ENCODE assay signal across 12 mouse cellular contexts in genomic region chr3:89659938-89660620, GRCm38 (mm10). TPM values are rescaled to one million over a fixed set of nuclear protein-coding genes. Genes with fewer than 3 reads are reported as not detected.
A peak's percentile ranks its signal among the peaks of the same experiment; 100 is the strongest.
DNase-seq lines count a peak whose midpoint lies in the region.
"Had no signal": no experiment of that assay in that cellular context is flagged by ENCODE, and none has a peak within 500 bp of the region (broad histone marks: within the 10 kb centered on the region; RNA-seq: fewer than 3 reads in every experiment).

No protein-coding gene starts in this region.

- DNase-seq in heart, adult 11 months, result peak; percentile 81
- DNase-seq in heart, adult 8-10 months (ENCODE audit: low spot score), result no peak
- DNase-seq in retina, postnatal 1 day, result peak; percentile 47
- no peak for DNase-seq in retina, embryonic 14.5 days (ENCODE audit: low spot score)
- DNase-seq in layer of hippocampus, adult 8-10 months (ENCODE audit: low spot score in 2 of 2), result peak; percentile 48 to 51
- DNase-seq in spleen, postnatal 4 days (ENCODE audit: low spot score in 2 of 2), result no peak
- DNase-seq in spleen, postnatal 36 days (ENCODE audit: low spot score in 2 of 2), result no peak
- no peak for DNase-seq in kidney, postnatal 25 days
- DNase-seq: cerebellum, adult 9-10 months; gastrocnemius, adult 2 months; kidney, adult 9 months; lung, postnatal 14 days had no signal

RNA-seq across cellular contexts. Expression of gene Adar, which starts 54.7 kb away (rescaled TPM):
- total RNA-seq in heart, adult 8-10 months (2022), result 10 to 100 TPM; 10.8 to 13.0 (median 12.4) TPM
- 100 to 1,000 TPM; 112 to 157 (median 131) TPM for total RNA-seq in layer of hippocampus, adult 8-10 months (2022)

Comparison
In these comparisons a context has a peak if more than half of its experiments do, and no peak if none do; other contexts are left out.
1. DNase-seq: peak in heart, adult 11 months (single experiment), retina, postnatal 1 day (single experiment) and layer of hippocampus, adult 8-10 months (2 of 2); none in heart, adult 8-10 months (single experiment), retina, embryonic 14.5 days (single experiment), spleen, postnatal 4 days (0 of 2), spleen, postnatal 36 days (0 of 2) and kidney, postnatal 25 days (0 of 2).
2. RNA of gene Adar, which starts 54.7 kb away (total RNA-seq): 112 to 157 TPM in layer of hippocampus, adult 8-10 months; 10.8 to 13.0 TPM in heart, adult 8-10 months; every median in the first group is over 4 times any median in the second.